Mouse (Mus musculus): ENCODE results near the gene B4galnt1. TPM values are rescaled to one million over a fixed set of nuclear protein-coding genes. Genes with fewer than 3 reads are reported as not detected.
"Not testable (repeated sequence)": the region's sequence is repeated elsewhere in the genome, so short reads cannot be mapped to it uniquely, and the experiment has no call there.

B4galnt1 gene
- total RNA-seq, 2 experiments from 2014 or later = 1.5 to 1.6 TPM

DNA sequence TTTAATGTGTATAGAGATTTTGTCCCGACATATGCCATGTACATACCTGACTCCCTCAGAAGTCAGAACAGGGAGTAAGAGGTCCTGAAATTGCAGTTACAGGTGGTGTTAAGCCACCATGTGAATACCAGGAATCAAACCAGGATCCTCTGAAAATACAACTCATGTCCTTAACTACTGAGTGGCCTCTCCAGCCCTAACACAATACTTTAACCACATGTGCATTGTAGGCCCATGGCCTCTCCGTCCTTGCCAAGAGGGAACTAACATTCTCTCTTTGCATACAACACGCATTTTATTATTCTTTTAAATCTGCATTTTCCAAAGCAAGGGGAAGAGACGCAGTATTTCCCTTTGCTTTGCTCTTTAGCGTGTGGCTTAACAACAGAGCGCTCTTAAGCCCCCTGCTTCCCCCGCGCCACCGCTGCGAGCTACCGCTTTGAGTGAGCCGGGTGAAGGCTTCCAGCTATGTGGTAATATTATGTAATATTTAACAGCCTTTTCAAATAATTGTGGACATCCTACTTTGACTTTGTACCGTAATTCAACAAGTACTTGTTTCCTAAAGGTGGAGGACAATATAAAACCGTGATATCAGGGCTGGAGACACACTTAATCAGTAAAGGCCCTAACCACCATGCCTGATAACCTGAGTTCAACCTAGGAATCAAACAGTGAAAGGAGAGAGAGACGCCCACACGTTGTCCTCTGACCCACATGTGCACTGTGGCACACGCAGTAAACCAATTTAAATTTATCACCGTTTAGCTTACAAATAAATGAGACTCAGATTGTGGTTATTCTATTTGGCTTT is 26.5 kb upstream of the B4galnt1 start:
- intact Hi-C loops (cut with DNase I) = no loop called here
- no peak for DNase-seq (ENCODE audit: low spot score)

DNA sequence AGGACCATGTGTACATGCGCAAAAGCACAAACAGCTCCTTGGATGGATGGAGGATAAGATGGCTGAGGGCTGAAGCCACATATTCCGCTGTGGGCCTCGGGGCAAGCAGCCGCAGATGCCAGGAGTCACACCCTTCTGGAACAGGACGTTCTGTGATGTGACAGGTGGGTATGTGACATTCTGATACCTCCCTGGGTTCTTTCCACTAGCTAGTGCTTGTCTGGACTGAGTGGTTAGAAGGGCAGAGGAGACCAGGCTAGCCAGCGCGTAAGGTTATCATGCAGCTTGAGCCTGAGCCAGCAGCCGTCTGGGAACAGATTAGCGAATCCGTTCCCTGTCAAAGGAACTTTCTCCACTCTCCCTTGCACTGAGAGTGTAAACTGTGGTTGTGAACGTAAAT is 24.1 kb upstream of the B4galnt1 start:
- intact Hi-C loops (cut with DNase I) = no loop called here
- DNase-seq (ENCODE audit: low spot score) = no peak

DNA sequence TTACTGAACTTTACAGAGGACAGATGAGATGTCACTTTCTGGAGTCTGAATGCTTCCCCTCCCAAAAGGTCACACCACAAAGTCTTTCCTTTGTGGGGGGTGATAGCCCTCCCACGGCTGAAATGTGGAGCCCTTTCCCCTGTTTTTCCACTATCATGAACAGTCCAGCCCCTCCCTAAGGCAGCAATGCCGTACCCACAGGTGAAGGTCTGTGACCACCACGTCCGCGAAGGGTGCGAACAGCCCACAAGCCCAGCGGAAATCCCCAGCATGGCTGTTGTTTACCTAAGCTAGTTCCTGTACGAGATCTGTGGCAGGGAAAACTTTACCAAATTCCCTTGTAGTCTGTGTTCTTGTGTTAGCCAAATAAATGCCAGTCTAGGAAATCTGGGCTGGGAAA is 23.5 kb upstream of the B4galnt1 start:
- intact Hi-C loops (cut with DNase I) = no loop called here
- DNase-seq (ENCODE audit: low spot score) = no peak

DNA sequence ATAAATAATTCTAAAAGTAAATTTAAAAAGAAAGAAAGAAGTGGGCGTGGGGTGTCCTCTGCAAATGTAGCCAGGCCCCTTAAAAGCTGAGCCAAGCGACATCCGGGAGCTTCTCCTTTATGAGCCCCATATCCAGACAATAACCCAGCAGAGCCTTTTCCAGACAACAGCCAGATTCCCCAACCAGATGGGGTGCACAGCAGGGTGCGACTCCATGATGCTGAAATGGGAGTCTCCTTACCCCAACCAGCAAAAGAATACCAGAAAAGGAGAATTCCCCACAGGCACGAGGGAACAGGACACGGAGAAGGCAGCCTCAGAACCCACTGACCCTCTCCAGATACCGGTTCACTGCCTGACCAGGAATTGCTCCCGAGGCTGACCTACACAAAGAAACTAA is 21.8 kb upstream of the B4galnt1 start:
- DNase-seq (ENCODE audit: low spot score) = no peak
- intact Hi-C loops (cut with DNase I) = no loop called here

DNA sequence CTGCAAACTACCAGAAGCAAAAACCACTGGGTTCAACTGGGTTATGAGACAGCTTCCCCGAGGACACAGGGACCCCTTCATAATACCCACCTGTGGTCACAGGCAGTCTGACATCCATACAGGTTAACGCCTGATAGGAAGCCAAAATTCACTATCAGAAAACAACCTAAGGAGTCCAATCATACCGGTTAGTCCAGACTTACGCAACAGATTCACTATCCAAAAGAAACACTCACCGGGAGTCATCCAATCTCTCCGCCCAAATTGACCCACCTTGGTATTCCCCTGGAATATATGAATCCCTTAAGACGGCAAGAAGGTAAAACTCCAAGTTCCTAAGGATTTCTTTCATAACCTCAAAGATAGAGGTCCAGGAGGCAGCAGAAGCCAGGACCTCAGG is 20.5 kb upstream of the B4galnt1 start:
- intact Hi-C loops (cut with DNase I) = no loop called here
- no peak for DNase-seq (ENCODE audit: low spot score)

DNA sequence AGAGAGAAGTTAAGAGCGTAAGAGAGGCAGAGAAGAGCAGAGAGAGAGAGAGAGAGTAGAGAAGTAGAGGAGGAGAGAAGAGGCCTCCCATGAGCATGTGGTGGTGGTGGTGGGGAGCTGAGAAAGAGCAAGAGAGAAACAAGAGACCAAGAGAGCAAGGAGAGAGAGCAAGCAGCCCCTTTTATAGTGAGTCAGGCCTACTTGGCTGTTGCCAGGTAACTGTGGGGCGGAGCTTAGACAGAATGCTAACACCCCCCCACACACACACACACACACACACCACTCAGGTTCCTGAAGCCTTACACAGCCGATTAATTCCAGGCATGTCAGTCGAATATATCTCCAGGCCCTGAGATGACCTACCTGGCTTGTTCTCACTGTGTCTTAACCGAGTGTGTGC is 19.7 kb upstream of the B4galnt1 start:
- no peak for DNase-seq (ENCODE audit: low spot score)
- intact Hi-C loops (cut with DNase I) = no loop called here

DNA sequence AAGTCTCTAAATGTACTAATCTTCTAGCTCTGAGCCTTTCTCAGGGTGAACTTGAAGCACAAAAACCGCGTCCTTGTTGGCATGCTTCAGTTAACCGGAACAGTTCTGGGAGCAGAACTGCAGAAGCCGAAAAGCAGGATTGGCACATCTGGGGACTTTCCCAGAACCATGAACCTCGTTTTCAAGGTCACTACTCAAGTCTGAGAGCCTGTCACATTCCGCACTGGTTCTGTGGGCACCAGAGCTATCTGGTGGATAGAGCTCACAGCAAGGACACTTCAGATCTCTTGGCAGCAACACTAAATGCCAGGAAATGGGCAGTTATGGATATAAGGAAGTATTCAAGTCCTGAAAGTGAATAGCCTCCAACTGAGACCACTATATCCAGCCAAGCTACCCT is 17.9 kb upstream of the B4galnt1 start:
- intact Hi-C loops (cut with DNase I) = no loop called here
- DNase-seq (ENCODE audit: low spot score) = no peak

DNA sequence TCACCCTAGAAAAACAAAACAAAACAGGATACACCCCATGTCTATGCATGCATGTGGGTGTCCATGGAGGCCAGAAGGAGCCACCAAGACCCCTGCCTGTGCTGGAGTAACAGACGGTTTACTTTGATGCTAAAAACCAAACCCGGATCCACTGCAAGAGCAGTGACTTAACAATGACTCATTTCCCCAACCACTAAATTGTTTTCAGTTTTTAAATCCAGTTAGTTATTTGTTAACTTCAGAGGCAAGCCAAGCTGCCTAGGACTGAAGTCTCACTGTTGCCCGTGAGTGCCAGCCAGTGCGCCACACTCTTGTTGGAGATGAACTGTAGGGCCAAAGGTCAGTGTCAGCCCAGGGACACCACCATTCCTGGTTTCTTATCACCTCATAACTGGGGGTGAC is 14.6 kb upstream of the B4galnt1 start:
- intact Hi-C loops (cut with DNase I) = no loop called here
- no peak for DNase-seq (ENCODE audit: low spot score)

DNA sequence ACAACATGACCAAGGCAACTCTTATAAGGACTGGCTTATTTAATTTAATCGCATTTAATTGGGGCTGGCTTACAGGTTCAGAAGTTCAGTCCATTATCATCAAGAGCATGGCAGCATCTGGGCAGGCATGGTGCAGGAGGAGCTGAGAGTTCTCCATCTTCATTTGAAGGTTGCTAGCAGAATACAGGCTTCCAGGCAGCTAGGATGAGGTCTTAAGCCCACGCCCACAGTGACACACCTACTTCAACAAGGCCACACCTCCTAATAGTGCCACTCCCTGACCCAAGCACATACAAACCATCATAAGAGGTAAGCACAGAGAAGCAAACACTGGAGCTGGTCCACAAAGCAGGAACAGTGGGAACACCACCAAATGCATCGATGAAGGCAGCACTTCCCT is 13.8 kb upstream of the B4galnt1 start:
- not testable (repeated sequence) for DNase-seq (ENCODE audit: low spot score)

DNA sequence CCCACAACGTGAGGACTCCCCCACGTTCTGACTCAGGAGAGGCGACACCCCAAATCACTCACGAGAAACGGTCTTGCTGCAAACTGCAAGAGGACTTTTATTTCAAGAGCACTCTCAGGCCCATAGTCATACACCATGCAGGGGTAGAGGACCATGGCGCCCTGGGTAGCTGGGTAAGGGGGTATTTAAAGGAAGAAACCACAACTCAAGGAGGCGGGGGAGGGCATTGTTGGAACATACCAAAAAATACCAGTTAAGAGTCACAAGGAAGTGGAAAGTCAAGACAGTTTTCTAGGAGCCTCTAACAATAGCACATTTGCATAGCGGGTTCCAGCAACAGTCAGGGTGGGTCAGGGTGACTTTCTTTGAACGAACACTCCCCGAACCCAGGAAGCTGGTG is 12.5 kb upstream of the B4galnt1 start:
- intact Hi-C loops (cut with DNase I); DNase-seq (ENCODE audit: low spot score): not testable (repeated sequence)

More for the DNA sequence above, 13.8 kb upstream of the B4galnt1 start:
- intact Hi-C loops (cut with DNase I) = not testable (repeated sequence)

DNA sequence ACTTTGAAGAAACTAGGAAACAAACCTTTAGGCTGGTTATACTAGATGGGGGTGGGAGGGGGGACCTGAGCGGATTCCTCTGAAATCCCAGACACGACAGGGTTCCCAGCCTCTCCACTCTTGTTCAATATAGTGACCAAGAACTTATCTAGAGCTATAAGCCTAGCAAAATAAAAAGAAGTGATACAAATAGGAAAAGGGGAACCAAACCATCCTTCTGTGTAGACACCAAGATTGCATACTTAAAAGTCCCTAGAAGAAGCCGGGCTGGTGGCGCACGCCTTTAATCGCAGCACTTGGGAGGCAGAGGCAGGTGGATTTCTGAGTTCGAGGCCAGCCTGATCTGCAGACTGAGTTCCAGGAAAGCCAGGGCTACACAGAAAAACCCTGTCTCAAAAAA is 11.7 kb upstream of the B4galnt1 start:
- DNase-seq (ENCODE audit: low spot score) = no peak
- intact Hi-C loops (cut with DNase I) = no loop called here

DNA sequence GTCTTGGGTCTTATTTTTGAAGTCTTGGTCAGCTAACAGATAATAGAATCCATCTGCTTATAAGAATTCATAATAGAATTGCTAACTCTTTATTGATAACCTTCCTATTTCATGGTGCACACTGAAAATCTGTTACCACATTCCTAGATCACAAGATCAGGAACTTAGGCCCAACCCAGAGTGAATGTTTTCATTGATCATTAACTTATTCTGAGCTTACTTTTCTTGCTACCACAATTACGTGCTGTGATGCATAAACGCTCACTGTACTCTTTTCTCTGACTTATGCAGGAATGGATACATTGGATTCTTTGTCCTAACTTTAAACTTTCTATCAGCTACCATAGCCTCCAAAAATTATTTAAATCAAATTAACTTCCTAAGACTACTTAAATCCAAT is 10.8 kb upstream of the B4galnt1 start:
- DNase-seq (ENCODE audit: low spot score) = no peak
- intact Hi-C loops (cut with DNase I) = no loop called here

DNA sequence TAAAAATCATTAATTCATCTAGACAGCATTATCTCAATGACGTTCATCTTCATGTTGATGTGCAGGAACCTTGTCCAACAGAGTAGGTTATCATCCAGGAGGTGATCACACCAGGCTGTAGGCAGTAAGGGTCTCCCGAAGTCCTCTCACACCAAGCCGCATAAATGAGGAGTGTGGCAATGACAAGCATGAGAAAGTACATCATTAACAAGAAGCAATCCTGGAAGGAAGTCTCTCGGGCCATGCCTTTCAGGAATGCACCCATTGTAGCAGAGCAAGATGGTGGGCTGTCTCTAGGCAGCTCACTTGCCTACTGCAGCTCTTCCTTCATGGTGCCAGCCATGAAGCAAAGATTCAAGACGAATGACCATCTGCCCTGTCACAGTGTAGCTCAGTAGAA is 10.4 kb upstream of the B4galnt1 start:
- intact Hi-C loops (cut with DNase I) = no loop called here

DNA sequence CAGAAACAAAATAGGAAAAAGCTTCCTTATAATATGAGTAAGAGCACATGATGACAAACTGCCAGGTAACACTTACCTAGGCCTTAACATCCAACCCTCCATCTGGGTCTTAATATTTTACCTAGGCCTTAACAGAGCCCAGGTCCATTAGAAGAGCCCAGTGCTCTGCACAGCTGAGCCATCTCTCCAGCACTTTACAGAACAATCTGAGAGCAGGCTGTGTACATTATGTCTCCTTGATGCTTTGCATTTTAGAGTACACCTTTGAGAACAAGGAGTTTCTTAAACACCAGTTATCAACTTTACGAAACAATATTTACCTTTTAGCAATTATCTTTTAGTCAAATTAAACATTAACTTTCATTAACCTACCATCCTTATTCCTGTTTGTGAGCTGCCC is 8.9 kb upstream of the B4galnt1 start:
- no peak for DNase-seq (ENCODE audit: low spot score)
- intact Hi-C loops (cut with DNase I) = no loop called here

More for the DNA sequence above, 10.4 kb upstream of the B4galnt1 start:
- no peak for DNase-seq (ENCODE audit: low spot score)

DNA sequence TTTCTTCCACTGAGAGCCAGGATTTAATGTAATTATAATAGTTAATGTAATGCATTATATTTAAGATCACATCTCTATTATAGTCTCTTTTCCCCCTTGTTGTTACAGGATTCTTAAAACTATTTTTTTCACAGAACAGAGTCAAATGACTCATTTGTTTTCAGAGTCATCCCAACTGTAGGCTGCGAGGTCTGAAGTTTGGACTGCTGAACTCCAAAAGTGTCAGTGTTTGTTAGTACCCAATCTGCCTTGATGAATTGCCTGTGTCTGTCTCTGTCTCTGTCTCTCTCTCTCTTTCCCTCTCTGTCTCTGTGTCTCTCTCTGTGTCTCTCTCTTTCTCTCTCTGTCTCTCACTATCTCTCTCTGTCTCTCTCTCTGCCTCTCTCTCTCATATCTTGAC is 8.5 kb upstream of the B4galnt1 start:
- no peak for DNase-seq (ENCODE audit: low spot score)

DNA sequence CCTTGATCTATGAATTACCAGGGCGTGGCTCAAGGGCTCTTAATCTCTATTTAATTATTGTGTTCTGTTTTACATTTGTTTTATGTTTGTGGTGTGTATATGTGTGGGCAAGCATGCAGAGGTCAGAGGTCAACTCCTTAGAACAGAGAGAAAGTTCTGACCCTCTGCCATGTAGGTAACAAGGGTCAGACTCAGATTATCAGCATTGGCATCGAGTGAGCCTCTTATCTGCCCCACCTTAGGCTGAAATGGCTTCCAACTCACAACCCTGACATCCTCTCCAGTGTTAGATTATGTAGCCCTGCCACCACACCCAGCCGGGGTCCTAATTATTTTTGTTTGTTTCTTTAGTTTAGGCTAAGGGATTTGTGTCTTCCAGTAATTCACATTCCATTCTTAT is 6.6 kb upstream of the B4galnt1 start:
- intact Hi-C loops (cut with DNase I) = no loop called here
- no peak for DNase-seq (ENCODE audit: low spot score)

More for the DNA sequence above, 8.5 kb upstream of the B4galnt1 start:
- intact Hi-C loops (cut with DNase I) = no loop called here

DNA sequence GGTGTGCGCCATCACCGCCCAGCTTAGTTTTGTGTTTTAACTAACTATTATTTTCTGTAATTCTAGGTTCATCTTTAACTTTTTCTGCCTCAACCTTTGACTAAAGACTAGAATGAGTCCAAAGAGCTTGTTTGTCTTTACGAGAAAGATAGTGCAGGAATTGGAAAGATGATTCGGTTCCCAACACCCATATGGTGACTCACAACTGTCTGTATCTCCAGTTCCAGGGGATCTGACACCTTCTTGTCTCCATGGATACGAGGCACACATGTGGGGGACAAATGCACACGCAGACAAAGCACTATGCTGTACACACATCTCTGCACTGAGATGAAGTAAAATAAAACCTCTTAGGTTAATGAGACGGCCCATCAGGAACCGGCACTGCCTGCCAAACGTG is 4.9 kb upstream of the B4galnt1 start:
- DNase-seq (ENCODE audit: low spot score) = no peak
- intact Hi-C loops (cut with DNase I) = no loop called here

DNA sequence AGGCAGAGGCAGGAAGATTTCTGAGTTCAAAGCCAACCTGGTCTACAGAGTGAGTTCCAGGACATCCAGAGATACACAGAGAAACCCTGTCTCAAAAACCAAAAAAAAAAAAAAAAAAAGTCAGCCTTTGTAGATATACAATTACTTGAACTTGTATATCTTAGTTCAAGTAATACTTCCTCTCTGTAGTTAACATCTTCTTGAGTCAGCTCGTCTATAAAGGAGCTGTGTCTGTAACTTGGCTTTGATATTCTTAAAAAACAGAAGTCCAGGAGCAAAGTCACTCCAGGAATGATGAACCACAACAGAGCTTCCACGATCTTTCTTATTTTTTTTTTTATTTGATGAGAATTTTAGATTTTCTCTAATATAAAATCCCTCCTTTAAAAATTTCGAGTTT is 4.3 kb upstream of the B4galnt1 start:
- DNase-seq (ENCODE audit: low spot score) = no peak
- intact Hi-C loops (cut with DNase I) = no loop called here

DNA sequence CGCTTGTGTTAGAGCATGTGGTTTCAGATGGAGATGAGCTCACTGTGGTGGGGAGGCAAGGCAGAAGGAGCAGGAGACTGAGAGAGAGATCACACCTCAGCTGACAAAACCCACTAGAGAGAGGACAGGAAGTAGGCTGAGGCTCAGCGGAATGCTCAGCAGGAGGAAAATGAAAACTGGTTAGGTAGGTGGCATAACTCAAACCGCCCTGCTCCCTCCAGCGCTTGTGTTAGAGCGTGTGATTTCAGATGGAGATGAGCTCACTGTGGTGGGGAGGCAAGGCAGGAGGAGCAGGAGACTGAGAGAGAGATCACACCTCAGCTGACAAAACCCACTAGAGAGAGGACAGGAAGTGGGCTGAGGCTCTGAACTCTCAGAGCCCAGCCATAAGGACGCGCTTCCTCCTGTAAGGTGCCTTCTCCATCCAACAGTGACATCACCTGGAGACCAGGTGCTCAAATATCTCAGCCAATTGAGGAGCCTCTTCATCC is 2.2 kb upstream of the B4galnt1 start:
- intact Hi-C loops (cut with DNase I); DNase-seq (ENCODE audit: low spot score): not testable (repeated sequence)

DNA sequence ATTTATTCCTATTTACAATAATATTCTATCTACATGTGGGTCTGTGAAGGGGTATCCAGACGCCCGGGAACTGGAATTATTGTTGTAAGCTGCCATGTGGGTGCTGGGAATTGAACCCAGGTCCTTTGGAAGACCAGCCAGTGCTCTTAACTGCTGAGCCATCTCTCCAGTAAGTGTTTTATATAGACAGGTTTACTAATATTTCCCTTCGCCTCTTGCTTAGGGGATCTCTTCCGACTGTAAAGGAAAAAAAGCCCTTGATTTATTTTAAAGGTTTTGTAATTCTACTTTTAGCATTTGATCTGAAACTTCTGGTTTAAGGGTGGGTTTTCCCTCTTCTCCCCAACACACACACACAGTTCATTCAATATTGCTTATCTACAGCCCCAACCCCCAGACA is 835 bp upstream of the B4galnt1 start:
- intact Hi-C loops (cut with DNase I) = loop anchor here (2.0 kb wide), 1 partner anchor 65 kb away; no protein-coding TSS in a partner anchor
- no peak for DNase-seq (ENCODE audit: low spot score)

DNA sequence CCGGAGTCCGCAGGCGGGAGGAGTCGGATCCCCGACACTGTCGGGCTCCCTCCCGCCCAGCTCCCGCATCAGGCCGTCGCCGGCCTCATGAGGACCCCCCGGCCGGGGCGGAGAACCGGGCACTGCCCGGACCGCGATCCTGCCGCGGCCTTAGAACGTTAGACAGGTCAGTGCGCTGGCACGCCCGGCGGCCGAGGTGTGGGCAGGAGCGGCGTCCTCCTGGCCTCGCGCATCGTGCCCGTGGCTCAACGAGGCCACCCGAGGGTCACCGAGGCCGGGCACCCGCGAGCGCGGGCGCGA is 279 bp downstream of the B4galnt1 start:
- intact Hi-C loops (cut with DNase I) = loop anchor here (2.0 kb wide), 1 partner anchor 63 kb away; no protein-coding TSS in a partner anchor
- no peak for DNase-seq (ENCODE audit: low spot score)
